Mouse (Mus musculus): ENCODE measurements at regions not wholly inside any gene's neighbourhood (a gene's known extent, or its start where the extent isn't known, plus 50 kb on each side); places are given as distances from the start of the nearest gene placed in this dataset.

DNA sequence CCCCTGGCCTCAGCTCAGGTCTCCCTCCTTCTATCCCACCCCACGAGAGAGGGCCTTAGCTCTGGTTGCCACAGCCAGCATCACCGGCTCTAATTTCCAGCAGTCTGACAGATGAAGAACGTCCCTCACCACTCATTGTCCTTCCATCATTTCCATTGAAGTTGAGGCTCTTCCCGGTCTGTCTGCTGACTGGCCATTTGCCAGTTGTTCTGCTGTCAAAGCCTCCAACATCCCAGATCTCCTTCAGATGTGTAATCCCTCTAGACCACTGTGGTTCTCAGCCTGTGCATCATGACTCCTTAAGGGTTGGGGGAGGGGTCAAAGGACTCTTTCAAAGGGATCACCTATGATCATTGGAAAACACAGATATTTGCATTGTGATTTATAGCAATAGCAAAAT, 181.6 kb downstream of the Rplp1 start:
- H3K9ac ChIP-seq (ENCODE audit: low read length), result no peak overlapping the region
- no peaks in the 10 kb centered on the region for H3K4me1 ChIP-seq (ENCODE audit: control insufficient read depth, insufficient read depth, low read length)
- no peak overlapping the region for H3K4me3 ChIP-seq (ENCODE audit: low read depth, low read length)
- H3K27ac ChIP-seq (ENCODE audit: low read depth, low read length), result no peak overlapping the region
- H3K4me2 ChIP-seq, result no peak overlapping the region
- DNase-seq (ENCODE audit: low spot score, missing footprints), result no peak
- 82% methylated on average over 4 of the region's 4 CpGs for WGBS
- H3K9me3 ChIP-seq (ENCODE audit: control insufficient read depth, low read length), result no peaks in the 10 kb centered on the region
- no peaks in the 10 kb centered on the region for H3K27me3 ChIP-seq (ENCODE audit: control insufficient read depth, insufficient read depth, low read length)
- no peak for ATAC-seq (ENCODE audit: low FRiP score)
- no peaks in the 10 kb centered on the region for H3K36me3 ChIP-seq (ENCODE audit: control insufficient read depth, insufficient read depth, low read length)

DNA sequence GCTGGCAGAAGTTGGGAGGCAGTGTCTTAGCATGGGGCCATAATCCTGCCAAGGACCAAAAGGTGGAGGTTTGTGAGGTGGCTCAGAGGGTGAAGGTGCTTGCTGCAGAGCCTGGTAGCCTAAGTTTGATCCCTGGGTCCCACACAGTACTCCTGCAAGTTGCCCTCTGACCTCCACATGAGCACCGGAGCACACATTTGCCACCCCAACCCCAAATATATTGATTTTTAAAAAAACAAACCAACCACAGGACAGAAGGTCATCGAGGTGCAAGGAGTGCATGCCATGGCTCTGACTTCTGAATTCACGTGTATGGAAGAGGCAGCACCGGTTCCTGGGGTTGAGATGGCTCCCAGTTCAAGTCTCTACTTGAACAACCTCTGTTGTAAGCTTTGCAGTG, 186.2 kb downstream of the Rplp1 start:
- Histone ChIP-seq H3K27me3 (ENCODE audit: control insufficient read depth, insufficient read depth, low read length) (no peaks in the 10 kb centered on the region), H3K9me3 (ENCODE audit: control insufficient read depth, low read length) (no peaks in the 10 kb centered on the region), H3K27ac (ENCODE audit: low read depth, low read length) (no peak overlapping the region), H3K4me2 (no peak overlapping the region), H3K4me3 (ENCODE audit: low read depth, low read length) (no peak overlapping the region), H3K4me1 (ENCODE audit: control insufficient read depth, insufficient read depth, low read length) (no peaks in the 10 kb centered on the region), H3K36me3 (ENCODE audit: control insufficient read depth, insufficient read depth, low read length) (no peaks in the 10 kb centered on the region), H3K9ac (ENCODE audit: low read length) (no peak overlapping the region)
- no peak for ATAC-seq (ENCODE audit: low FRiP score)
- no peak for DNase-seq (ENCODE audit: low spot score, missing footprints)
- 72% methylated on average over 4 of the region's 4 CpGs for WGBS

DNA sequence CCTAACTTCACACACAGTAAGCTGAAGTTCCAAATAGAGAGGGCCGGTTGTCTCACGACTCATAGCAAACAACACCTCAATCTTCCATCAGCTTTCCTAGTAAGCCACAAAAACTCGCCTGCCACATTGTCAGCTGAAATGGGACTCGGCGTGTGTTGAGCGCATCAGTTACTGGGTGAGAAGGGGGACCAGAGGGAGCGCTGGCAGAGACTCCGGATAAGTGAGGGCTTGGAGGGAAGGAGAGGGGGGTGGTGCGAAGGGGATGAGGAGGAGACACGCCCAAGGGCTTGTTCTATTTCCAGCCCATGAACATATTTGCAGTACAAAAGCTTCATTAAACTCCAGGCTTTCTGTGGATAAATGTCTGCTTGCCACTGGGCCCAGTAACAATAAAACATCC, 186.7 kb downstream of the Rplp1 start:
- H3K4me2 ChIP-seq, result no peak overlapping the region
- no peak for ATAC-seq (ENCODE audit: low FRiP score)
- no peak overlapping the region for H3K4me3 ChIP-seq (ENCODE audit: low read depth, low read length)
- no peak overlapping the region for H3K27ac ChIP-seq (ENCODE audit: low read depth, low read length)
- 77% methylated on average over 10 of the region's 10 CpGs for WGBS
- DNase-seq (ENCODE audit: low spot score, missing footprints), result no peak
- no peaks in the 10 kb centered on the region for H3K4me1 ChIP-seq (ENCODE audit: control insufficient read depth, insufficient read depth, low read length)
- no peak overlapping the region for H3K9ac ChIP-seq (ENCODE audit: low read length)
- no peaks in the 10 kb centered on the region for H3K36me3 ChIP-seq (ENCODE audit: control insufficient read depth, insufficient read depth, low read length)
- no peaks in the 10 kb centered on the region for H3K27me3 ChIP-seq (ENCODE audit: control insufficient read depth, insufficient read depth, low read length)
- no peaks in the 10 kb centered on the region for H3K9me3 ChIP-seq (ENCODE audit: control insufficient read depth, low read length)

GRCm38 (mm10) chr9:61724070-61724469, 190.3 kb downstream of the Rplp1 start:
- Histone ChIP-seq H3K9ac (ENCODE audit: low read length) (no peak overlapping the region), H3K4me2 (no peak overlapping the region)
- 98% methylated on average over 2 of the region's 2 CpGs for WGBS

DNA sequence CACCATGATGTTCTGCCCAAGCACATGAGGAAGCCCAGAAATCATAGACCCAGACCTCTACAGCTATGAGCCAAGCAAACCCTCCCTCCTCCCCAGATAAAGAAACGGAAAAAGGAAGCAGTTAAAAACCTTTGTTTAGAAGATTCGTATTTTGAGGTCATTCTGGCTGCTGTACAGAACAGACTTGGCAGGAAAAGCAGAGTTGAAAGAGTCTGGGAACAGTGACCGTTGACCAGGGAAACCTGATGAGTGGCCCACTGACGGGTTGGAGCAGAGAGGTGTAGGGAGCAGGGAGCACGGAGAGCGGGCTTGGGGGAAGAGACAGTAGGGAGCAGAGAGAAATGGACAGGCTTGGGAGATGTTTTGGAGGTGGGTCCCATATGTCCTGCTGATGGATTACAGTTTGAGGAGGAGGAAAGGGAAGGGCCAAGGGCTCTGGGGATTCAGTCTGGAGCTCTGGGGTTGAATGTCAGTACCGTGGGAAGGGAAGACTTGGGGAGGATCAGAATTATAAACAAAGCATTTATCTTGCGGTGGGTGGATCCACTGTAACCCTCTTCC, 191.2 kb downstream of the Rplp1 start:
- no peak overlapping the region for H3K4me2 ChIP-seq
- H3K4me1 ChIP-seq (ENCODE audit: control insufficient read depth, insufficient read depth, low read length), result peaks cover 6% of the 10 kb centered on the region; the same call in 1 of the 2 replicates
- DNase-seq (ENCODE audit: low spot score, missing footprints) (no peak), ATAC-seq (ENCODE audit: low FRiP score) (no peak)
- H3K4me3 ChIP-seq (ENCODE audit: low read depth, low read length), result no peak overlapping the region
- H3K36me3 ChIP-seq (ENCODE audit: control insufficient read depth, insufficient read depth, low read length), result no peaks in the 10 kb centered on the region
- 90% methylated on average over 8 of the region's 8 CpGs for WGBS
- no peaks in the 10 kb centered on the region for H3K9me3 ChIP-seq (ENCODE audit: control insufficient read depth, low read length)
- H3K27me3 ChIP-seq (ENCODE audit: control insufficient read depth, insufficient read depth, low read length), result no peaks in the 10 kb centered on the region
- H3K9ac ChIP-seq (ENCODE audit: low read length), result no peak overlapping the region
- no peak overlapping the region for H3K27ac ChIP-seq (ENCODE audit: low read depth, low read length)

More at GRCm38 (mm10) chr9:61724070-61724469, 190.3 kb downstream of the Rplp1 start:
- Histone ChIP-seq H3K36me3 (ENCODE audit: control insufficient read depth, insufficient read depth, low read length) (no peaks in the 10 kb centered on the region), H3K27me3 (ENCODE audit: control insufficient read depth, insufficient read depth, low read length) (no peaks in the 10 kb centered on the region), H3K4me1 (ENCODE audit: control insufficient read depth, insufficient read depth, low read length) (peaks cover 6% of the 10 kb centered on the region; the same call in 1 of the 2 replicates), H3K4me3 (ENCODE audit: low read depth, low read length) (no peak overlapping the region), H3K9me3 (ENCODE audit: control insufficient read depth, low read length) (no peaks in the 10 kb centered on the region), H3K27ac (ENCODE audit: low read depth, low read length) (no peak overlapping the region)
- no peak for ATAC-seq (ENCODE audit: low FRiP score)
- no peak for DNase-seq (ENCODE audit: low spot score, missing footprints)

GRCm38 (mm10) chr9:61721851-61722250, 192.5 kb downstream of the Rplp1 start:
- no peak overlapping the region for H3K4me2 ChIP-seq
- H3K4me1 ChIP-seq (ENCODE audit: control insufficient read depth, insufficient read depth, low read length), result peaks cover 6% of the 10 kb centered on the region; the same call in 1 of the 2 replicates
- ATAC-seq (ENCODE audit: low FRiP score) (no peak), DNase-seq (ENCODE audit: low spot score, missing footprints) (no peak)
- H3K27ac ChIP-seq (ENCODE audit: low read depth, low read length), result no peak overlapping the region
- no peak overlapping the region for H3K9ac ChIP-seq (ENCODE audit: low read length)
- no peaks in the 10 kb centered on the region for H3K9me3 ChIP-seq (ENCODE audit: control insufficient read depth, low read length)
- no peak overlapping the region for H3K4me3 ChIP-seq (ENCODE audit: low read depth, low read length)
- no peaks in the 10 kb centered on the region for H3K27me3 ChIP-seq (ENCODE audit: control insufficient read depth, insufficient read depth, low read length)
- no peaks in the 10 kb centered on the region for H3K36me3 ChIP-seq (ENCODE audit: control insufficient read depth, insufficient read depth, low read length)
- WGBS, result 89% methylated on average over 5 of the region's 5 CpGs

- 53% methylated on average over 4 of the region's 4 CpGs for WGBS
- no peak overlapping the region for H3K4me3 ChIP-seq (ENCODE audit: low read depth, low read length)
- H3K9me3 ChIP-seq (ENCODE audit: control insufficient read depth, low read length), result no peaks in the 10 kb centered on the region
- no peaks in the 10 kb centered on the region for H3K36me3 ChIP-seq (ENCODE audit: control insufficient read depth, insufficient read depth, low read length)
- H3K9ac ChIP-seq (ENCODE audit: low read length), result no peak overlapping the region
- H3K4me2 ChIP-seq, result no peak overlapping the region
- DNase-seq (ENCODE audit: low spot score, missing footprints), result no peak
- H3K27me3 ChIP-seq (ENCODE audit: control insufficient read depth, insufficient read depth, low read length), result no peaks in the 10 kb centered on the region
- H3K4me1 ChIP-seq (ENCODE audit: control insufficient read depth, insufficient read depth, low read length), result peaks cover 6% of the 10 kb centered on the region; the same call in 1 of the 2 replicates
- ATAC-seq (ENCODE audit: low FRiP score), result no peak
- no peak overlapping the region for H3K27ac ChIP-seq (ENCODE audit: low read depth, low read length)
These were observed 193.3 kb downstream of the Rplp1 start for GRCm38 (mm10) chr9:61721071-61721470.

GRCm38 (mm10) chr9:61720206-61720605, 194.1 kb downstream of the Rplp1 start:
- no peak overlapping the region for H3K9ac ChIP-seq (ENCODE audit: low read length)
- H3K4me2 ChIP-seq, result no peak overlapping the region
- no peak overlapping the region for H3K4me3 ChIP-seq (ENCODE audit: low read depth, low read length)
- DNase-seq (ENCODE audit: low spot score, missing footprints) (no peak), ATAC-seq (ENCODE audit: low FRiP score) (no peak)
- no peaks in the 10 kb centered on the region for H3K9me3 ChIP-seq (ENCODE audit: control insufficient read depth, low read length)
- H3K4me1 ChIP-seq (ENCODE audit: control insufficient read depth, insufficient read depth, low read length), result peaks cover 6% of the 10 kb centered on the region; the same call in 1 of the 2 replicates
- H3K27me3 ChIP-seq (ENCODE audit: control insufficient read depth, insufficient read depth, low read length), result no peaks in the 10 kb centered on the region
- WGBS, result 67% methylated on average over 5 of the region's 5 CpGs
- no peak overlapping the region for H3K27ac ChIP-seq (ENCODE audit: low read depth, low read length)
- no peaks in the 10 kb centered on the region for H3K36me3 ChIP-seq (ENCODE audit: control insufficient read depth, insufficient read depth, low read length)

DNA sequence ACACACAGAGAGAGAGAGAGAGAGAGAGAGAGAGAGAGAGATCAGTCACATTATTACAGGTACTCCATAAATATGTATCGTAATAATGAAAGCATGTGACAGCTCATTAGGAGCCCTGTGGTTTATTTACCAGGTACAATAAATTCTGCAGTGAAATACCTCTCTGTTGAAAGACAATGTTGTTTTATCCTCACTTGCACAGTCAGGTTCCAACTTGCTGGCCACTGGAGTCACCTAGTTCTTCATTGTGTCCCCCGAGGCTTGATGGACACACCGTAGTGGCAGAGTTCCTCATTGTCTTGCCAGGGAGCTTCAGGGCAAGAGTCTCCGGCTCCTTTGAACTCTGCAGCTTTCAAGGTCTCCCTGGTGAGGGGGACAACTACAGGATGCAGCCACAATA, 197.6 kb downstream of the Rplp1 start:
- Histone ChIP-seq H3K9ac (ENCODE audit: low read length) (no peak overlapping the region), H3K27me3 (ENCODE audit: control insufficient read depth, insufficient read depth, low read length) (no peaks in the 10 kb centered on the region), H3K9me3 (ENCODE audit: control insufficient read depth, low read length) (no peaks in the 10 kb centered on the region), H3K4me3 (ENCODE audit: low read depth, low read length) (no peak overlapping the region), H3K4me2 (no peak overlapping the region), H3K36me3 (ENCODE audit: control insufficient read depth, insufficient read depth, low read length) (no peaks in the 10 kb centered on the region), H3K27ac (ENCODE audit: low read depth, low read length) (no peak overlapping the region), H3K4me1 (ENCODE audit: control insufficient read depth, insufficient read depth, low read length) (peaks cover 14% of the 10 kb centered on the region)
- no peak for DNase-seq (ENCODE audit: low spot score, missing footprints)
- ATAC-seq (ENCODE audit: low FRiP score), result no peak
- 78% methylated on average over 4 of the region's 4 CpGs for WGBS
